In genomic region chr1:153730671-153731070, GRCm38 (mm10) we compare ENCODE assay signal across 10 mouse cellular contexts. TPM values are rescaled to one million over a fixed set of nuclear protein-coding genes. Genes with fewer than 3 reads are reported as not detected.
A peak's percentile ranks its signal among the peaks of the same experiment; 100 is the strongest.
DNase-seq lines count a peak whose midpoint lies in the region; ATAC-seq lines count a peak whose summit lies in the region.
"Had no signal": no experiment of that assay in that cellular context is flagged by ENCODE, and none has a peak within 500 bp of the region (broad histone marks: within the 10 kb centered on the region; RNA-seq: fewer than 3 reads in every experiment).

No protein-coding gene starts in this region.

- no peak overlapping the region for H3K9ac ChIP-seq in hindbrain, embryonic 14.5 days
- H3K9ac ChIP-seq in intestine, embryonic 15.5 days = no peak overlapping the region
- H3K9ac ChIP-seq in forebrain, embryonic 14.5 days (ENCODE audit: low read length) = no peak overlapping the region
- H3K9ac ChIP-seq: neural tube, embryonic 12.5 days had no signal

- H3K4me2 ChIP-seq in hindbrain, embryonic 14.5 days (replicated peaks) = no peak overlapping the region
- no peak overlapping the region for H3K4me2 ChIP-seq in intestine, embryonic 15.5 days (replicated peaks)
- no peak overlapping the region for H3K4me2 ChIP-seq in forebrain, embryonic 14.5 days (ENCODE audit: low read length)
- H3K4me2 ChIP-seq: neural tube, embryonic 12.5 days had no signal

- no peak overlapping the region for H3K4me3 ChIP-seq in hindbrain, embryonic 10.5 days
- no peak overlapping the region for H3K4me3 ChIP-seq in hindbrain, embryonic 14.5 days (replicated peaks; ENCODE audit: low read length)
- H3K4me3 ChIP-seq in intestine, embryonic 15.5 days (replicated peaks) = no peak overlapping the region
- no peak overlapping the region for H3K4me3 ChIP-seq in forebrain, embryonic 14.5 days (ENCODE audit: low read depth, low read length)
- H3K4me3 ChIP-seq: layer of hippocampus, adult 2 months; neural tube, embryonic 12.5 days had no signal

- 60% methylated on average over 3 of the region's 3 CpGs for WGBS in hindbrain, embryonic 10.5 days
- 62% methylated on average over 3 of the region's 3 CpGs for whole genome bisulfite sequencing in hindbrain, embryonic 14.5 days
- 53% methylated on average over 3 of the region's 3 CpGs for WGBS in intestine, embryonic 15.5 days
- WGBS in forebrain, embryonic 14.5 days = 47% methylated on average over 3 of the region's 3 CpGs

- no peak for ATAC-seq in hindbrain, embryonic 14.5 days (ENCODE audit: low FRiP score)
- ATAC-seq in intestine, embryonic 15.5 days = no peak
- ATAC-seq in forebrain, embryonic 14.5 days = no peak

- H3K9me3 ChIP-seq in hindbrain, embryonic 10.5 days = no peaks in the 10 kb centered on the region
- H3K9me3 ChIP-seq in hindbrain, embryonic 14.5 days (ENCODE audit: control insufficient read depth, low read length) = no peaks in the 10 kb centered on the region
- no peaks in the 10 kb centered on the region for H3K9me3 ChIP-seq in intestine, embryonic 15.5 days
- no peaks in the 10 kb centered on the region for H3K9me3 ChIP-seq in forebrain, embryonic 14.5 days (replicated peaks; ENCODE audit: control insufficient read depth, low read length)
- H3K9me3 ChIP-seq: neural tube, embryonic 12.5 days had no signal

- H3K27ac ChIP-seq in hindbrain, embryonic 10.5 days = 0 out of 2 replicates have a peak overlapping the region, but pooled peaks have one; percentile 2
- no peak overlapping the region for H3K27ac ChIP-seq in hindbrain, embryonic 14.5 days
- H3K27ac ChIP-seq in intestine, embryonic 15.5 days = no peak overlapping the region
- H3K27ac ChIP-seq in forebrain, embryonic 14.5 days (ENCODE audit: low read depth, low read length) = no peak overlapping the region
- H3K27ac ChIP-seq: neural tube, embryonic 12.5 days had no signal

- no peak for DNase-seq in hindbrain, embryonic 10.5 days (ENCODE audit: low spot score)
- DNase-seq in hindbrain, embryonic 14.5 days (ENCODE audit: low spot score) = no peak
- peak; percentile 95 for DNase-seq in adipocyte (ENCODE audit: low spot score)
- peak; percentile 79 to 88 for DNase-seq in heart, adult 18-20 months
- DNase-seq in kidney, adult 18-20 months = peak; percentile 25
- no peak for DNase-seq in frontal cortex, postnatal 25 days (ENCODE audit: low spot score in 2 of 2)
- no peak for DNase-seq in forebrain, embryonic 14.5 days (ENCODE audit: low spot score)

- H3K27me3 ChIP-seq in hindbrain, embryonic 10.5 days (ENCODE audit: insufficient read depth, poor library complexity, severe bottlenecking) = peaks cover 21% of the 10 kb centered on the region
- no peaks in the 10 kb centered on the region for H3K27me3 ChIP-seq in hindbrain, embryonic 14.5 days (ENCODE audit: control insufficient read depth, insufficient read depth, low read length)
- H3K27me3 ChIP-seq in intestine, embryonic 15.5 days (replicated peaks) = no peaks in the 10 kb centered on the region
- no peaks in the 10 kb centered on the region for H3K27me3 ChIP-seq in forebrain, embryonic 14.5 days (replicated peaks; ENCODE audit: control insufficient read depth, insufficient read depth, low read length)
- H3K27me3 ChIP-seq: neural tube, embryonic 12.5 days had no signal

- H3K4me1 ChIP-seq in hindbrain, embryonic 10.5 days (replicated peaks) = peaks cover 38% of the 10 kb centered on the region
- peaks cover 14% of the 10 kb centered on the region for H3K4me1 ChIP-seq in hindbrain, embryonic 14.5 days (replicated peaks; ENCODE audit: control insufficient read depth, insufficient read depth, low read length)
- no peaks in the 10 kb centered on the region for H3K4me1 ChIP-seq in intestine, embryonic 15.5 days (replicated peaks)
- H3K4me1 ChIP-seq in forebrain, embryonic 14.5 days (ENCODE audit: control insufficient read depth, insufficient read depth, low read length) = no peaks in the 10 kb centered on the region

- H3K36me3 ChIP-seq in hindbrain, embryonic 10.5 days = no peaks in the 10 kb centered on the region
- H3K36me3 ChIP-seq in hindbrain, embryonic 14.5 days (replicated peaks; ENCODE audit: control insufficient read depth, insufficient read depth) = no peaks in the 10 kb centered on the region
- no peaks in the 10 kb centered on the region for H3K36me3 ChIP-seq in intestine, embryonic 15.5 days
- H3K36me3 ChIP-seq in forebrain, embryonic 14.5 days (ENCODE audit: control insufficient read depth, insufficient read depth, low read length) = no peaks in the 10 kb centered on the region
- H3K36me3 ChIP-seq: neural tube, embryonic 12.5 days had no signal

RNA-seq across cellular contexts. Expression of gene Rgs16, which starts 9.5 kb away (rescaled TPM):
- 18.9 and 21.1 TPM in 2 replicates for polyA plus RNA-seq in hindbrain, embryonic 10.5 days (2016; fragmentation: Nextera tagmentation; extraction: Ambion mirVana)
- 6.5 and 6.8 TPM in 2 replicates for polyA plus RNA-seq in hindbrain, embryonic 14.5 days (2014; fragmentation: Nextera tagmentation; extraction: Ambion mirVana)
- total RNA-seq in heart, adult 18-20 months (2021) = 1 to 10 TPM; 1.2 to 1.5 TPM
- 4.8 and 5.1 TPM in 2 replicates for polyA plus RNA-seq in intestine, embryonic 15.5 days (2015; fragmentation: Nextera tagmentation; extraction: Ambion mirVana)
- polyA plus RNA-seq in forebrain, embryonic 14.5 days (2014; fragmentation: Nextera tagmentation; extraction: Ambion mirVana) = 20.0 and 22.9 TPM in 2 replicates

RNA-seq across cellular contexts. Expression of gene Rnasel, which starts 18.6 kb away (rescaled TPM):
- polyA plus RNA-seq in hindbrain, embryonic 10.5 days (2016; fragmentation: Nextera tagmentation; extraction: Ambion mirVana) = 12.6 and 23.7 TPM in 2 replicates
- 37.2 and 40.9 TPM in 2 replicates for polyA plus RNA-seq in hindbrain, embryonic 14.5 days (2014; fragmentation: Nextera tagmentation; extraction: Ambion mirVana)
- 1 to 10 TPM; 2.8 to 5.0 TPM for total RNA-seq in heart, adult 18-20 months (2021)
- 22.9 and 24.5 TPM in 2 replicates for polyA plus RNA-seq in intestine, embryonic 15.5 days (2015; fragmentation: Nextera tagmentation; extraction: Ambion mirVana)
- polyA plus RNA-seq in forebrain, embryonic 14.5 days (2014; fragmentation: Nextera tagmentation; extraction: Ambion mirVana) = 29.9 and 37.3 TPM in 2 replicates

Comparison
In these comparisons a context has a peak if more than half of its experiments do, and no peak if none do; other contexts are left out.
1. DNase-seq: peak in adipocyte (single experiment), heart, adult 18-20 months (2 of 2) and kidney, adult 18-20 months (single experiment); none in hindbrain, embryonic 10.5 days (single experiment), hindbrain, embryonic 14.5 days (single experiment), frontal cortex, postnatal 25 days (0 of 2) and forebrain, embryonic 14.5 days (single experiment).